Mouse (Mus musculus) heart, postnatal 0 days (tissue): ENCODE measurements around the gene Stx8.

Source experiments
- CTCF ChIP-seq: IDR thresholded peaks from 2 replicates; pipeline ENCODE4 v1.5.1; 2016; ENCODE audit warnings: antibody characterized with exemption, control low read depth, low read depth
- EP300 ChIP-seq: IDR thresholded peaks from 2 replicates; pipeline ENCODE4 v1.6.1; 2016; ENCODE audit warnings: antibody characterized with exemption, low read depth

DNA sequence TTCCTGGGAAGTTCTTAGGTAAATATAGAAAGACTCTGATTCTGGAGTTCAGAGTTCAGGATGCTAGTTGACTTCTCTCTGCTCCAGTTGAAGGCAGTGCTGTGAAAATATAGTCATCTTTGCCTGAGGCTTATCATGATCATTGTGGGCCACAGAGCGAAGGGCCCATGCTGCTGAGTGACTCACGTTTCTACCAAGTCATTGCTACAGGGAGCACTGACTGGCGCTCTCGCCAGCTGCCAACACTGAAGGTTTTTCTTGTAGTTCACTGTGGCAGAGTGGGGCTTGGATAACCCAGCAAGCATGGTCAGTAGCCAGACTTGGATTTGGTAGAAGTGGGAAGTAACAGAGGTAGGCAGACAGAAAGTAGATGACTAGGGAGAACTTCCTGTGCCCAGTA is 85.3 kb downstream of the Stx8 start:
- TF ChIP-seq EP300 (no peak), CTCF (no peak)
